Mouse (Mus musculus) 416B (cell line): ENCODE results near the gene Lekr1.

Experiments used
- DNase-seq: peaks from one replicate; pipeline ENCODE4 v3.0.0; 2011; ENCODE audit warnings: low read depth

Lekr1 gene

GRCm38 (mm10) chr3:65665977-65666766 lies at the start of gene Lekr1:
Lekr1 (plus strand) TSS chr3:65666228.
- DNase-seq: no peak

- no peak for DNase-seq
Observed at GRCm38 (mm10) chr3:65617507-65617906, 48.5 kb upstream of the Lekr1 start.

DNA sequence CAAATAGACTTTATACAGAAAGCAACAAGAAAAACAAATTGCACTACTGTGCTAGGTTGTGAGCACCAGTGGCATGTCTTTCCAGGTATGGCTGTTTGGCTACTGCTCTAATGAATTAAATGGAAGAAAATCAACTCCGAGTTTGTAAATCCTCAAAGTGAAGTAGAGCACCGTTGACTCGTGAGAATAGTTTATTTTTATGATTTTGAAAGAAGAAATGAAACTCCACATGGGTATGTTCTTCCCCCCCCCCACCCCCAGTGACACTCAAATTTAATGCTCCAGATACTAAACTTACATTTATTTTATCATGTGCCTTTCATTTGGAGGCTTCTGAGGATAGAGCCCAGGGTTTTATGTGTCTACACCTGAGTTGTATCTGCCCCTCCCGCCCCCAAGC lies 46.7 kb upstream of the Lekr1 start:
- DNase-seq: no peak

DNA sequence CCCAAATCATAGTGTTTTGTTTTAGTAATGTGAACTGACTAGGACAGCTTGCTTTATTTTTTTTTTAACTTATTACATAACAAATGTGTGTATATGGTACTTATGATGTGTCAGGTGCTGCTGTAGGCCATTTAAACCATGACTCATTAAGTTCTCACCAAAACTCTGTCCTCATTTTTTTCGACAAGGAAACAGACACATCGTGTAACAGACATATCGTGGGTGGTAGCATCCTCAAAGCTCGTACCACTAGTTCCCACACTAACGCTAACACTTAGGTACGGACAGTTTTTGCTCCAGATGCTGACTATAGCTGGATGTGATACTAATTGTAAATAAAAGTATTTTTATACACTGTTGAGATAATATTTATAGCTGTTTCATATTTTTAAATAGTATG lies 43.0 kb upstream of the Lekr1 start:
- DNase-seq: no peak

GRCm38 (mm10) chr3:65625496-65626289 lies 40.3 kb upstream of the Lekr1 start:
- DNase-seq: no peak

- no peak for DNase-seq
Observed at GRCm38 (mm10) chr3:65626290-65626914, 39.6 kb upstream of the Lekr1 start.

DNA sequence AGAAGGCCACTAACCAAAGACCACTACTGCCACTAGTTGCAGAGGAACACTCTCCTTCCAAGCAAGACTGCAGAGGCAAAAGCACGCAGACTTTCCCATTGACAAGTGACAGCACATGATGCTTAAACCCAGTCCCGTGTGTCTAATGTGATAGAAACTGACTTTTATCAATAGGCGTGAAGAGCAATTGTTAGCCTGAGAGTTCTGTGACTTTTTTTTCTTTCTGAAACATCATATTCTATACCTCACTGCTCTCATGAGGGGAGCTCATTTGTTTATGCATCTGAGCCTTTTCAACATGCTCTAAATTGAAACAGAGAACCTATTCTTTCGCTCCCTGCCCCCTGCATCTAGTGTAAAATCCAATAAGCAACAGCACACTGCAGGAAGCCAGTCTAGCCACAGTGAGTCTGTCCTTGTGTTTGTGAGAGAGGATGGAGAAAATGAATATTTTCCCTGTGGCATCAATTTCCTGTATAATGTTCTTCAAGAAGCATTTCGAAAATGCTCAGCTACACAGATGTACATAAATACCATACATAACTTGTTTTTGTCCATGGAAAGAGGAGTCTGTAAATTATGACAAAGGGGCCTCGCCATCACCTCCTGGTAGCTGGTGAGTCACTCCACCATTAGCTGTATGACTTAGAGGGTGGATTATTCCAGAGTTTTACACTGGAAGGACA lies 38.9 kb upstream of the Lekr1 start:
- no peak for DNase-seq

- DNase-seq: no peak
Observed at GRCm38 (mm10) chr3:65627707-65628028, 38.4 kb upstream of the Lekr1 start.

GRCm38 (mm10) chr3:65629565-65630112 lies 36.4 kb upstream of the Lekr1 start:
- DNase-seq: no peak

DNA sequence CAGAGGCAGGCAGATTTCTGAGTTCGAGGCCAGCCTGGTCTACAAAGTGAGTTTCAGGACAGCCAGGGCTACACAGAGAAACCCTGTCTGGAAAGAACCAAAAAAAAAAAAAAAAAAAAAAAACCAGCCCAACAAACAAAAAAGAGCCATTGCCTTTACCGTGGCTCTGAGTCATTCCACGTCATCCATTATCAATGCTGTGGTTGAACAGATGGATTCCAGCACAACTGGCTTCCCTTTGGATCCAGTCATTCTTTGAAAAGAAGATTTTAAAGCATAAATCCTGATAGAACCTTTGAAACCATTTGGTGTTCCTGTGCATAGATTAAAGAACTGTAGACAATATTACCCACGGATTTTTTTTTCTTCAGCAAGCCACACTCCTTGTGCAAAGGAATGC lies 32.4 kb upstream of the Lekr1 start:
- DNase-seq: no peak

DNA sequence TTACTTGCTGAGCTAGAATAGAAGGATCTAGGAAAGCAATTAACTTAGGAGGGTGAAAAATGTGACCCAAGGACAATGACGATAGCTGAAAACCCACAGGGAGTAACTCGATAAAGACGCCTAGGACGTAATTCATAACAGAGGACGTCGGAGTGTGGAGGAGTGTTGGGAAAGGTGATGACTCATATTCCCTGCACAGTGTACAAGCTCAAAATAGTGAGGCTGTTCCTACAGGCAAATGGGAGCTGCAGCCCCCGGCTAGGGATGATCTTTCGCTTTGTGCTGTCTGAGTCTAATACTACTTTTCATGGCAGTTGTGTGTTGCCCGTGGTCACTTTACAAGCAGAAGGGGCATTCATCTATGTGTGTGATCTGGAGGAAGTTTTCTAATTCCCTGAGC lies 30.0 kb upstream of the Lekr1 start:
- DNase-seq: no peak

GRCm38 (mm10) chr3:65637313-65637712 lies 28.7 kb upstream of the Lekr1 start:
- no peak for DNase-seq

- DNase-seq: no peak
Observed at GRCm38 (mm10) chr3:65638896-65639295, 27.1 kb upstream of the Lekr1 start.

DNA sequence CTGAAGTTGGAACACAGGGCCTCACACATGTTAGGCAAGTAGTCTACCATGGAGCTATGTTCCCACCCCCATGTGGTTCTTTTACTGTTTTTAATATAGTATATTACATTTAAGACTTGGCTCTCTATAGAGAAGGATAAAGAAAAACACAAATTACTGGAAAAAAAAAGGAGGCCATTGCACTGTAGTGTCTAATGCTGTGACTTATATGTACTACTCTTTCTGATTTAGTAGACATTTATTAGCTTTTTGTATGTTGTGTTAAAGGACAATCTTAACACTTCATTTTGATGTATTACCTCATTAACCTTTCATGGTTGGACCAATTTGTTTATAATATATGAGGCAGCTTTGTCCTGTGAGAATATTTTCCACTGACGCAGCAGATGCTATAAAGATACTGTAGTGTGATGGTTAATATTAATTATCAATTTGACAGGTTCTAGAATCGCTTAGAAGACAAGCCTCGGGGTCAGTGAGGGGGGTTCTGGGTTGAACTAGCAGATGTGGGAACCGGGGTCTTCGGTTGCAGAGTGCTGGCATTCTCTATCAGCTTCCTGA lies 26.5 kb upstream of the Lekr1 start:
- DNase-seq: no peak

DNA sequence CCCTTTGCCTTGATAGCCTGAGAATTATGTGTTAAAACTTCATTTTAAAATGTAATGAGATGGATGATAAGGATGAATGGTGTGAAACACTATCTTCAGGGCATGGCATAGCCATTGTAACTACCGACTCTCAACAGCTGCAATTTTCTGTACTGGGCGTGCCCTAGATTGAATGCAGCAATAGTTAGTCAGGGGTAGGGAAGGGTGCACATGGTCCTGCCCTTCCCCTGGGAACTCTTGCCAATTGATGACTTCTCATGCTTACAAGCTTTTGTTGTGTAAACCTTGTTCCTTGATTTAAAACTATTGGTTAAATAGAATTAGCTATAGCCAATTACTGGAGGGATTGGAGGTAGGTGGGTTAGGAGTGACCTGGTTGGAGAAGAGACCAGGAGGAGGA lies 23.1 kb upstream of the Lekr1 start:
- DNase-seq: no peak

- DNase-seq: no peak
Observed at GRCm38 (mm10) chr3:65643654-65644053, 22.4 kb upstream of the Lekr1 start.

GRCm38 (mm10) chr3:65647592-65647991 lies 18.4 kb upstream of the Lekr1 start:
- DNase-seq: no peak

DNA sequence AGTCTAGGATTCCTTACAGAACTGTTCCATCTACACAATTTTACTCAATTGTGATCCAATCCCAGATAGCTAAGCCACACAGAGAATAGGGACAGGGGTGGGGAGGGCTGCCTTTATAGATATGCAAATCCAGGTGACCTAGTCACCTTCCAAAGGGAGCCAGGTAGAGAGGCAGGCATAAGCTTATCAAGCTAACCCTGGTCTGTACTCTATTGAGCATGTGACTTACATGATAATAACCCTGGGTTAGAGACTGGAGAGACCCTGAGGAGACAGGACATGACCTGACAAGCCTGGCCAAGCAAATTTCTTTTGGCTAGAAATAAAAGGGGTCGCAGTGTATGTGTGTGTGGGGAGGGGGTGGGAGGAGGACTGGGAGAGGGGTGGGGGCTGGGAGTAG lies 17.1 kb upstream of the Lekr1 start:
- no peak for DNase-seq

DNA sequence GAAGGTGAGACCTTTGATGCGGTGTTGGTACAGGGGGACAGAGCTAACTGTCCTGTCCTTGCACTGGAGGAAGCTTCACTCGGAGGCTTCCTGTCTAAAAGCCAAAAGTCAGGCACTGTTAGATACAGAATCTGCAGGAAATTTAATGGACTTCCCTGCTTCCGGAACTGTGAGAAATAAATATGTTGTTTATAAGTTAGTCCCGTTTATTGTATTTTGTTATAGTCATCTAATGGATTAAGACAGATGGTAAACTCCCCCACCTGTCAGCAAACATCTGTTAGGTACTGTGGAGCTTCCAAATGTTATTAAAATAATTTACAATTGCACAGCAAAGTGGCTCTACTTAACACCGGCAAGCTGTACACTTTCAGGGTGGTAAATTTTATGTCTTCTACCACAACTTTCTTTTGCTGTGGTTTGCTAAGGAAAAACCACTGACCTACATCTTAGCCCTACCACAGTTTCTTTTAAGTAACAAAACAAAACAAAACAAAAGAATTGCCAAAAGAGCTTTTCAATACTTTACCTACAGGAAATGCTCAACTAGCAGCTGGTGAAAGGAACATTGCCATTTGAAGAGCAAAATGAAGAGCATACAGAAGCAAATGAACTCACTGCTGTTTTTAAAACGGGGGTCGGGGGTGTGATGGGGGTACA lies 15.7 kb upstream of the Lekr1 start:
- no peak for DNase-seq

DNA sequence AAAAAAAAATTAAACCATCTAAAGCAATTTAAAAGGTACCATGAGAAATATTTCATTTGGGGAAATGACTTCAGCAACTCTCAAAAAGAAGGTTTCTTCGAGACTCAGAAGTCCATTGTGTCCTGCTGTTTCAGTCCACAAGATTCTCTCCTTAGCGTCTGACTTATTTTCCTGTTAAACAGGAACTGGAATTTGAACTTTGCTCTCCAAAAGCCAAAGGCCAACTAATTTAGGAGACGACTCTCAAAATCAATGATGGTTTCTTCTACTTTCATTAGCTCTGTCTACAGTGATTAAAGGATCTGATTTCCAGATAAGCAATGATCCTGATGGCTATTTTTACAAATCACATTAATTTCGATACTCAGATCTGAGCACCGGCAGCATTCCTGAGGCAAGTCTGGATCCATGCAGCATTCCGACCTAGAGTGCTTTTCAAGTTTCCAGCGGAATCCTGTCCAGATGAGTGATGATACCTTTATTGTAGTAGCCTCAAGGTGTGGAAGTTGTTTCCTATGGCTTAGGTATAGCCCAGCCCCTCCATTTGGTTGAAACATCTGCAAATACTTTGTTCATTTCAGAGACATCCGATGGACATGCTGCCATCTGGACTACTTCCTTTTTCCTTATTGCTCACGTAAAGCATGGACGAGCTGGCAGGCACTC lies 11.4 kb upstream of the Lekr1 start:
- no peak for DNase-seq

GRCm38 (mm10) chr3:65656451-65656850 lies 9.6 kb upstream of the Lekr1 start:
- DNase-seq: no peak
